Mouse (Mus musculus) lung, postnatal 0 days (tissue): ENCODE measurements around the gene Krtap19-9b. TPM values are rescaled to one million over a fixed set of nuclear protein-coding genes. Genes with fewer than 3 reads are reported as not detected.
A peak's percentile ranks its signal among the peaks of the same experiment; 100 is the strongest.

Experiments used
- ATAC-seq: fragments of 200-750 bp; cut with Nextera tagmentation; 2 replicates; pipeline ENCODE4 v1.8.0; 2017; ENCODE audit warnings: moderate library complexity
- DNase-seq: peaks from one replicate; pipeline ENCODE4 v3.0.0-alpha.2; 2016; ENCODE audit warnings: low spot score
- H3K27ac ChIP-seq: fragments of 300-500 bp; sonication (generic); 2 replicates; pipeline ENCODE4 v1.5.1; 2014; ENCODE audit warnings: antibody characterized with exemption, mild to moderate bottlenecking, low read length, mixed read lengths
- H3K27me3 ChIP-seq: fragments of 300-500 bp; sonication (generic); replicated peaks from 2 replicates; pipeline ENCODE4 v1.6.1; 2014; ENCODE audit warnings: low read length, mixed read lengths; ENCODE audit not compliant: insufficient read depth
- H3K36me3 ChIP-seq: fragments of 300-500 bp; sonication (generic); 2 replicates; pipeline ENCODE4 v1.6.1; 2014; ENCODE audit warnings: low read length, mixed read lengths; ENCODE audit not compliant: insufficient read depth
- H3K4me1 ChIP-seq: fragments of 300-500 bp; sonication (generic); 2 replicates; pipeline ENCODE4 v1.6.1; 2014; ENCODE audit warnings: antibody characterized with exemption, low read depth, low read length, mixed read lengths; ENCODE audit not compliant: insufficient read depth
- H3K4me2 ChIP-seq: fragments of 300-500 bp; sonication (generic); replicated peaks from 2 replicates; pipeline ENCODE4 v1.6.1; 2014; ENCODE audit warnings: low read depth, mild to moderate bottlenecking, low read length, moderate library complexity, mixed read lengths
- H3K4me3 ChIP-seq: fragments of 300-500 bp; sonication (generic); 2 replicates; pipeline ENCODE4 v1.5.1; 2014; ENCODE audit warnings: low read depth, low read length
- H3K9ac ChIP-seq: fragments of 300-500 bp; sonication (generic); replicated peaks from 2 replicates; pipeline ENCODE4 v1.6.1; 2014; ENCODE audit warnings: low read depth, mild to moderate bottlenecking
- H3K9me3 ChIP-seq: fragments of 300-500 bp; sonication (generic); 2 replicates; pipeline ENCODE4 v1.6.1; 2016; ENCODE audit warnings: low read length, mixed read lengths
- CTCF ChIP-seq: IDR thresholded peaks from 2 replicates; pipeline ENCODE4 v1.5.1; 2016; ENCODE audit warnings: antibody characterized with exemption, mild to moderate bottlenecking
- EP300 ChIP-seq: IDR thresholded peaks from 2 replicates; pipeline ENCODE4 v1.6.1; 2016; ENCODE audit warnings: antibody characterized with exemption, mild to moderate bottlenecking, control low read depth
- WGBS: fragments of 180-500 bp; shearing (Covaris S2); extraction: QIAGEN DNeasy Blood & Tissue Kit; methylation state at CpG from one replicate; pipeline ENCODE4 v1.1.7; 2014; 5-methylcytosine and 5-hydroxymethylcytosine counted together
- polyA plus RNA-seq: library from polyadenylated mRNA; unstranded; fragments of >200 nt; fragmentation: Nextera tagmentation; extraction: Ambion mirVana; gene quantifications from 2 replicates; pipeline ENCODE4 v1.2.1, GENCODE M21; 2015

Gene Krtap19-9b
- not detected in 2 replicates for polyA plus RNA-seq

DNA sequence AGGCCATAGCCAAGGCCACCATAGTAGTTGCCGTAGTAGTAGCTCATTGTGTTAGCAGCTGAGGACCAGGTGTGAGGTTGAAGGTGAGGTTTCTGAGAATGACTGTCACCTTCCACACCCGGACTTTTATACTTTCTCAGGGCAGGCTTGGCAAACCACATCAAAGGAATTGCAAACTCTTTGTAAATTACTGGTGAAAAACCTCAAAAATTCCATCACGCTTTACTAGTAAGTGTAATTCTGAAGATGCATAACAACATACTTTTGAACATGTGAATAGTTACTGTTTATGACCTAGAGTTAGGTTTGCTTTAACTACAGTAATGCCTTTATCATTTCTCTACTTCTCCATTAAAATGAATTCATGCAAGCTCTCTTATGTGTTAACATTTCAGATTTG, at the start of gene Krtap19-9b:
TSS of gene Krtap19-9b (minus strand) at position 101 of the 400 bp plus-strand sequence.
- TF ChIP-seq CTCF (no peak), EP300 (no peak)
- no peak for DNase-seq
- no peaks in the 10 kb centered on the region for H3K4me1 ChIP-seq
- no peak within 1 kb of the TSS for H3K4me2 ChIP-seq
- H3K4me3 ChIP-seq = no peak within 1 kb of the TSS
- no peaks in the 10 kb centered on the region for H3K27me3 ChIP-seq
- H3K27ac ChIP-seq = no peak within 1 kb of the TSS
- H3K9me3 ChIP-seq = no peaks in the 10 kb centered on the region
- H3K9ac ChIP-seq = no peak within 1 kb of the TSS
- no peak for ATAC-seq
- WGBS = 80% methylated on average over 3 of the region's 3 CpGs
- H3K36me3 ChIP-seq = no peaks in the 10 kb centered on the region

- Histone ChIP-seq H3K27ac (no peak within 1 kb of the TSS), H3K4me2 (no peak within 1 kb of the TSS), H3K27me3 (no peaks in the 10 kb centered on the region), H3K9me3 (no peaks in the 10 kb centered on the region), H3K4me3 (no peak within 1 kb of the TSS), H3K36me3 (no peaks in the 10 kb centered on the region), H3K9ac (no peak within 1 kb of the TSS), H3K4me1 (no peaks in the 10 kb centered on the region)
- 85% methylated on average over 7 of the region's 7 CpGs for WGBS
- no peak for TF ChIP-seq CTCF
- TF ChIP-seq EP300 = no peak
- ATAC-seq (no peak), DNase-seq (no peak)
Observed at GRCm38 (mm10) chr16:88962773-88963172, 30.7 kb upstream of the Krtap19-9b start, which contains the start of gene Krtap16-3. Krtap16-3 (minus strand) TSS chr16:88962873.

DNA sequence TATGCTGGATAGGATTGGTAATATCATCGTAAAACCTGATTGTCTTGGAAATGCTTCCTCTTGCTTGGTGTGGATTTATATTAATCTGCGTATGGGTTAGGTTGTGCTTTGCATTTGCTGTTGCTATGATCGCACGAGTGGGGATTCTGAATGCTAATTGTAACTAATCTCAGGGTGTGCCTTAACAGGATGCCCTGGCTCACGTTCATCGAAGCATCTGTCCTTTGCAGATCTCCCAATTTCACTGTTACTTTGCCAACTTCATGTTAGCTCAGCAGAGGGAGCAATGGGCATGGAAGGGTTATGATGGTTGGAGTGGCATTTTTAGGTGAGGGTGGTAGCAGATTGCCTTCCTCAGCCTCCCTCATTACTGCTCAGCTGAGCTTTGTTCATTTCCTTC, 9.0 kb upstream of the Krtap19-9b start:
- Histone ChIP-seq H3K36me3 (no peaks in the 10 kb centered on the region), H3K27me3 (no peaks in the 10 kb centered on the region), H3K9me3 (no peaks in the 10 kb centered on the region), H3K9ac (no peak overlapping the region), H3K4me1 (no peaks in the 10 kb centered on the region), H3K4me2 (no peak overlapping the region), H3K4me3 (no peak overlapping the region), H3K27ac (no peak overlapping the region)
- ATAC-seq (no peak), DNase-seq (no peak)
- WGBS = 80% methylated on average over 6 of the region's 6 CpGs
- TF ChIP-seq CTCF (no peak), EP300 (no peak)

DNA sequence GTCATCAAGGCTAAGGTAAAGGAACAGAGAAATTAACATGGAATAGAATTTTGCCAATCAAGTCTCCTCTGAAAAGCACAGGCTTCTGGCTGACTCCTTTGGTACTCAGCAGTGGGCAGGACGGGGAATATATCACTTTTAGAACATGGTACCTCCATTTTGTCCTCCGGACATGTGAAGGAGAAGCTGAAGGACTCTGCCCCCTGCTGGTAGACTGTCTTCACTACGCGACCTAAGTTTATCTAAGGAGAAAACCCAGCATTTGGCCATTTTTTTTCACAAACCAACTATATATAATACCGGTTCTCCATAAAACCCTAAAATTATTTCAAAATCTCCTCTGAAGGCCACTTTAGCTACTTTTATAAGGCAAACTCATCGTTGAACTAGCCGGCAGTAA, 6.2 kb upstream of the Krtap19-9b start:
- Histone ChIP-seq H3K27ac (no peak overlapping the region), H3K4me2 (no peak overlapping the region), H3K36me3 (no peaks in the 10 kb centered on the region), H3K9ac (no peak overlapping the region), H3K4me1 (no peaks in the 10 kb centered on the region), H3K9me3 (no peaks in the 10 kb centered on the region), H3K27me3 (no peaks in the 10 kb centered on the region), H3K4me3 (no peak overlapping the region)
- peak; percentile 34 for TF ChIP-seq CTCF
- no peak for TF ChIP-seq EP300
- ATAC-seq = no peak
- no peak for DNase-seq
- WGBS = 68% methylated on average over 7 of the region's 7 CpGs

DNA sequence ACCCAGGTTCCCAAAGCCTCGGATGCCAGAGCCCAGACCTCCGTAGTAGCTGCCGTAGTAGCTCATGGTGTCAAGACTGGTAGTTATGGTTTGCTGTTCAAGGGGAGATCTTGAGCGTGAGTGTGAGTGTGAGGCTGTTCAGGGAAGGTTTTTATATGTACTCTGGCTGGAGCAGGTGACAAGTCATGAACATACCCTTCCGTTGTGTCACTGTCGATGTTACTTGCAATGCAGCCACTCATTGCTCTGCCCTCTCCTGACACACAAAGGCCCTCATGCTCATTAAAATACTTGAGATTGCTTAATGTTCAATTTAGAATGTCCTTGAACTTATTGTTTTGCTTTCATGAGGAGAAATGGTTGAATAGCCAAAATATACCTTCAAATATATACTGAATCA, 35.7 kb downstream of the Krtap19-9b start, which contains the start of gene Krtap19-5:
TSS of gene Krtap19-5 (minus strand) at position 101 of the 400 bp plus-strand sequence.
- H3K9me3 ChIP-seq = no peaks in the 10 kb centered on the region
- no peaks in the 10 kb centered on the region for H3K27me3 ChIP-seq
- no peak for TF ChIP-seq EP300
- TF ChIP-seq CTCF = no peak
- no peak within 1 kb of the TSS for H3K4me2 ChIP-seq
- no peaks in the 10 kb centered on the region for H3K4me1 ChIP-seq
- DNase-seq (no peak), ATAC-seq (no peak)
- no peak within 1 kb of the TSS for H3K4me3 ChIP-seq
- H3K9ac ChIP-seq = no peak within 1 kb of the TSS
- H3K27ac ChIP-seq = no peak within 1 kb of the TSS
- H3K36me3 ChIP-seq = no peaks in the 10 kb centered on the region
- WGBS = 84% methylated on average over 6 of the region's 6 CpGs

DNA sequence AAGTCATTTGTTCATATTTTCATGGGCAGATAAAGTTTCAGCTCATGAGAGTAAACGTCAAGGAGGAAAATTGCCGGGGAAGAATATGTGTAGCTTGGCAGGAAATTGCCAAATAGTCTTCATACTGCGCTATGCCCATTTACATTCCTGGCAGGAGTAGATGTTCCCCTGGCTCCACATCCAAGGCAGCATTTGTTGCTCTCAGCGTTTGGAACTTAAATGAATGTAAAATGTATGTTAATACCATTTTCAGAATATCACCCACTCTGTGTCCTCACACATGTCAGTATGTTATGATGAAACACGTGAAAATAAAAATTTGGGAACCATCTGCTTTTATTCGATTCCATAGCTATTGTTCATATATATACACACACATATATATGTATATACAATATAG, 45.2 kb downstream of the Krtap19-9b start:
- ATAC-seq = no peak
- no peak for DNase-seq
- 68% methylated on average over 6 of the region's 6 CpGs for WGBS

GRCm38 (mm10) chr16:88884989-88885388, 47.1 kb downstream of the Krtap19-9b start, which contains the start of gene Krtap19-4:
Krtap19-4 (minus strand) TSS chr16:88885089.
- Histone ChIP-seq H3K4me1 (no peaks in the 10 kb centered on the region), H3K27ac (no peak within 1 kb of the TSS), H3K4me3 (no peak within 1 kb of the TSS), H3K27me3 (no peaks in the 10 kb centered on the region), H3K9ac (no peak within 1 kb of the TSS), H3K9me3 (no peaks in the 10 kb centered on the region), H3K36me3 (no peaks in the 10 kb centered on the region), H3K4me2 (no peak within 1 kb of the TSS)
- no peak for ATAC-seq
- DNase-seq = no peak
- WGBS = 85% methylated on average over 5 of the region's 5 CpGs
- no peak for TF ChIP-seq CTCF

More for the DNA sequence above, 45.2 kb downstream of the Krtap19-9b start:
- Histone ChIP-seq H3K4me3 (no peak overlapping the region), H3K4me2 (no peak overlapping the region), H3K9ac (no peak overlapping the region), H3K36me3 (no peaks in the 10 kb centered on the region), H3K27ac (no peak overlapping the region), H3K9me3 (no peaks in the 10 kb centered on the region), H3K27me3 (no peaks in the 10 kb centered on the region), H3K4me1 (no peaks in the 10 kb centered on the region)
- TF ChIP-seq EP300 (no peak), CTCF (no peak)

Other genes starting within 250 kb of the Krtap19-9b start
- gene 2310061N02Rik, start 224.3 kb downstream of the Krtap19-9b start, polyA plus RNA-seq = not detected in 2 replicates
- gene Krtap13-1, start 203.4 kb downstream of the Krtap19-9b start, polyA plus RNA-seq = not detected in 2 replicates
- not detected in 2 replicates for gene Krtap13, start 180.6 kb downstream of the Krtap19-9b start, polyA plus RNA-seq
- not detected in 2 replicates for gene 2310034C09Rik, start 173.4 kb downstream of the Krtap19-9b start, polyA plus RNA-seq
- not detected in 2 replicates for gene 2310057N15Rik, start 158.1 kb downstream of the Krtap19-9b start, polyA plus RNA-seq
- not detected in 2 replicates for gene Gm5965, start 154.4 kb downstream of the Krtap19-9b start, polyA plus RNA-seq
- gene Gm20741, start 120.0 kb downstream of the Krtap19-9b start, polyA plus RNA-seq = not detected in 2 replicates
- gene Krtap15, start 112.0 kb downstream of the Krtap19-9b start, polyA plus RNA-seq = not detected in 2 replicates
- not detected in 2 replicates for gene Krtap14, start 106.1 kb downstream of the Krtap19-9b start, polyA plus RNA-seq
- gene Krtap19-1, start 62.9 kb downstream of the Krtap19-9b start, polyA plus RNA-seq = not detected in 2 replicates
- gene Krtap19-2, start 58.0 kb downstream of the Krtap19-9b start, polyA plus RNA-seq = not detected in 2 replicates
- not detected in 2 replicates for gene Krtap19-3, start 54.2 kb downstream of the Krtap19-9b start, polyA plus RNA-seq
- gene Krtap19-4, start 47.2 kb downstream of the Krtap19-9b start, polyA plus RNA-seq = not detected in 2 replicates
- gene Krtap19-5, start 35.8 kb downstream of the Krtap19-9b start, polyA plus RNA-seq = not detected in 2 replicates
- not detected in 2 replicates for gene Krtap16-3, start 30.6 kb upstream of the Krtap19-9b start, polyA plus RNA-seq
- gene Krtap22-2, start 78.5 kb upstream of the Krtap19-9b start, polyA plus RNA-seq = not detected in 2 replicates
- not detected in 2 replicates for gene Gm10229, start 83.0 kb upstream of the Krtap19-9b start, polyA plus RNA-seq
- gene Krtap6-1, start 99.4 kb upstream of the Krtap19-9b start, polyA plus RNA-seq = not detected in 2 replicates
- not detected in 2 replicates for gene Gm10228, start 109.2 kb upstream of the Krtap19-9b start, polyA plus RNA-seq
- gene Krtap6-5, start 115.6 kb upstream of the Krtap19-9b start, polyA plus RNA-seq = not detected in 2 replicates
- not detected in 2 replicates for gene 1110025L11Rik, start 131.7 kb upstream of the Krtap19-9b start, polyA plus RNA-seq
- gene Krtap6-3, start 151.8 kb upstream of the Krtap19-9b start, polyA plus RNA-seq = not detected in 2 replicates
- gene Gm6358, start 208.6 kb upstream of the Krtap19-9b start, polyA plus RNA-seq = not detected in 2 replicates
- not detected in 2 replicates for gene Gm10061, start 218.8 kb upstream of the Krtap19-9b start, polyA plus RNA-seq
- not detected in 2 replicates for gene Gm9789, start 225.7 kb upstream of the Krtap19-9b start, polyA plus RNA-seq
- gene Gm7735, start 237.2 kb upstream of the Krtap19-9b start, polyA plus RNA-seq = not detected in 2 replicates
- gene 1110057P08Rik, start 242.5 kb upstream of the Krtap19-9b start, polyA plus RNA-seq = not detected in 2 replicates